Mouse (Mus musculus): ENCODE data around the gene Etv2. TPM values are rescaled to one million over a fixed set of nuclear protein-coding genes. Genes with fewer than 3 reads are reported as not detected.

Etv2 gene
- polyA plus RNA-seq, 1 experiment from 2014 or later = 0.13 TPM

DNA sequence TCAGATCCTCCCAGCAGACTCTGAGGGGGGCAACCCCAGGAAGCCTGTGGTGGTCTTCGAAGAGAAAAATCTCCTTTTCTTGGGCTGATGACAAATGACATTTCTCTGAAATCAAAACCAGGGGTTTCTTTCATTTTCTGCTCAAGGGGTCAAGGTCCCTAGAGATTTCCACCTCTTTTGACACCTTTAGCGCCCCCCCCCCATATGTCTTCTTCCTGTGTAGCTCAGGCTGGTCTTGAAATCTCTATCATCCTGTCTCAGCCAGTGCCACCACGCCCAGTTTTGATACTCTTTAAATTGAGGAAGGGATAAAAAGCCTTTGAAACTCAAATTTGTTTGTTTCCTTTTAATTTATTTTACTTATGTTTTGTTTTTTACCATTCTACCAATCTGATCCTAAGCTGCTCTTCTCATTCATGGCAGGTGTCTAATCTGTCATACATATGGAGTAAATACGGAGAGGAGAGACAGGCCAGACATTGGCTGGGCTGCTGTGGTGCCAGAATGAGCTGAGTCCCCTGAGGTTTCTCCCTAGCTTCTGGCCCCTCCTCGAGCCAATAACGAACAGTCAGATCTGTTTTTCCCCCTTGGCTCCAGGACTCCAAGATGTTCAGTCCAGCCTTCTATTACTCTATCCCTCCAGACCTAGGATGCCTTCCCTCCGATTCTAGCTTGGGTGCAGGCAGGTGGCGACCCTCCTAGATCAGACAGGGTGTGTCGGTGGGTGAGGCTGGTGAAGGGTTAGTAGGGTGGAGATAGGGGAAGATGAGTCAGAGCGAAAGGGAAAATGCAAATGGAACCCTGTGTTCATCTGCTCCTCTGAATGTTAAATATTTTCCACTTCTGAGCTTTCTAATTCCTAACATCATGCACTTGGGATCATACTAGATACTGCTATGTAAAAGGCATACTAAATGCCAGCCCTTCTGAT is 41.8 kb downstream of the Etv2 start:
- Histone ChIP-seq H3K27ac (ENCODE audit: low read length) (no peak overlapping the region), H3K4me3 (replicated peaks; ENCODE audit: low read length) (no peak overlapping the region), H3K36me3 (ENCODE audit: control insufficient read depth, insufficient read depth, low read length) (no peaks in the 10 kb centered on the region), H3K4me2 (ENCODE audit: low read depth, low read length) (no peak overlapping the region), H3K9me3 (replicated peaks; ENCODE audit: control insufficient read depth, low read length) (no peaks in the 10 kb centered on the region), H3K9ac (ENCODE audit: low read length) (no peak overlapping the region), H3K4me1 (ENCODE audit: control insufficient read depth, insufficient read depth, low read length) (peaks cover 4% of the 10 kb centered on the region; the same call in 1 of the 2 replicates), H3K27me3 (ENCODE audit: control insufficient read depth, insufficient read depth, low read length) (no peaks in the 10 kb centered on the region)
- no peak for ATAC-seq (ENCODE audit: insufficient read depth, low FRiP score)
- WGBS = 67% methylated on average over 10 of the region's 10 CpGs

DNA sequence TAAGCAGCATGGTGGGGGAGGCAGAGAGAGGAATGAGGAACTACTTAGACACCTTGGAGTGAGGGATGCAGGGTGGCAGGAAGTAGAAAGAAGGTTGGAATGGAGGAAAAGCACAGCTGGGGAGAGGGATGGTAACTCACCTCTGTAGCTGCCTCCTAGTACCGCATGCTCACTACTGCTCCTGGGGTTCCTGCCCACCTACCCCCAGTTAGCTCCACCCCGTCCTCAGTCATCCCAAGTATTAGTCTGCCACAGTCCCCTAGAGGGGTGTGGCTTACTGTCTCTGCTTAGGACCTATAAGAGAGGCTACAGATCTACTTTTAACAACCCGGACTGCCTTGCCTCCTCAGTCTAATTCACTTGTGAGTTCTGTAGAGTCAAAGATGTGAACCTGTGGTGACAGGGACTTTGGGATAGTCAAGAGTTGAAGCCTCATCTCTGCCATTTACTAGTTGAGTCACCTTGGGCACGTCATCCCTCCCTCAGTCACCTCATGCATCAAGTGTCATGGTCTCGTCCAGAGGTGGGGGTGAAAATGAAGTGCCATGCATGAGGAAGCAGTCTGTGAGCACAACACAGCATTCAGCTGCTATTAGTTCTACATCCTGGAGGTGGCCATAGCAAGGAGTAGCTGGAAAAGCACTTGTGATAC is 42.8 kb downstream of the Etv2 start:
- Histone ChIP-seq H3K36me3 (ENCODE audit: control insufficient read depth, insufficient read depth, low read length) (no peaks in the 10 kb centered on the region), H3K9me3 (replicated peaks; ENCODE audit: control insufficient read depth, low read length) (no peaks in the 10 kb centered on the region), H3K9ac (ENCODE audit: low read length) (no peak overlapping the region), H3K27me3 (ENCODE audit: control insufficient read depth, insufficient read depth, low read length) (no peaks in the 10 kb centered on the region), H3K4me2 (ENCODE audit: low read depth, low read length) (no peak overlapping the region), H3K4me3 (replicated peaks; ENCODE audit: low read length) (no peak overlapping the region), H3K4me1 (ENCODE audit: control insufficient read depth, insufficient read depth, low read length) (peaks cover 4% of the 10 kb centered on the region; the same call in 1 of the 2 replicates), H3K27ac (ENCODE audit: low read length) (no peak overlapping the region)
- ATAC-seq (ENCODE audit: insufficient read depth, low FRiP score) = no peak
- WGBS = 46% methylated on average over 5 of the region's 5 CpGs

GRCm38 (mm10) chr7:30591605-30591951 is 44.1 kb downstream of the Etv2 start:
- H3K4me2 ChIP-seq (ENCODE audit: low read depth, low read length) = no peak overlapping the region
- 72% methylated on average over 4 of the region's 4 CpGs for WGBS
- H3K4me3 ChIP-seq (replicated peaks; ENCODE audit: low read length) = no peak overlapping the region
- H3K27me3 ChIP-seq (ENCODE audit: control insufficient read depth, insufficient read depth, low read length) = no peaks in the 10 kb centered on the region
- no peak for ATAC-seq (ENCODE audit: insufficient read depth, low FRiP score)
- no peaks in the 10 kb centered on the region for H3K9me3 ChIP-seq (replicated peaks; ENCODE audit: control insufficient read depth, low read length)
- H3K36me3 ChIP-seq (ENCODE audit: control insufficient read depth, insufficient read depth, low read length) = no peaks in the 10 kb centered on the region
- H3K9ac ChIP-seq (ENCODE audit: low read length) = no peak overlapping the region
- H3K4me1 ChIP-seq (ENCODE audit: control insufficient read depth, insufficient read depth, low read length) = peaks cover 15% of the 10 kb centered on the region
- H3K27ac ChIP-seq (ENCODE audit: low read length) = no peak overlapping the region

- Histone ChIP-seq H3K4me1 (ENCODE audit: control insufficient read depth, insufficient read depth, low read length) (peaks cover 15% of the 10 kb centered on the region), H3K27ac (ENCODE audit: low read length) (no peak overlapping the region), H3K9ac (ENCODE audit: low read length) (no peak overlapping the region), H3K36me3 (ENCODE audit: control insufficient read depth, insufficient read depth, low read length) (0 out of 2 replicates have a peak, but pooled peaks cover 4% of the 10 kb centered on the region), H3K27me3 (ENCODE audit: control insufficient read depth, insufficient read depth, low read length) (no peaks in the 10 kb centered on the region), H3K9me3 (replicated peaks; ENCODE audit: control insufficient read depth, low read length) (no peaks in the 10 kb centered on the region), H3K4me2 (ENCODE audit: low read depth, low read length) (no peak overlapping the region), H3K4me3 (replicated peaks; ENCODE audit: low read length) (no peak overlapping the region)
- ATAC-seq (ENCODE audit: insufficient read depth, low FRiP score) = no peak
- 83% methylated on average over 9 of the region's 9 CpGs for WGBS
Observed at GRCm38 (mm10) chr7:30590927-30591604, 44.6 kb downstream of the Etv2 start.

- 24% methylated on average over 40 of the region's 40 CpGs for WGBS
- Histone ChIP-seq H3K27me3 (ENCODE audit: control insufficient read depth, insufficient read depth, low read length) (no peaks in the 10 kb centered on the region), H3K4me2 (ENCODE audit: low read depth, low read length) (peak overlapping the region; percentile 76), H3K36me3 (ENCODE audit: control insufficient read depth, insufficient read depth, low read length) (peaks cover 18% of the 10 kb centered on the region), H3K4me3 (replicated peaks; ENCODE audit: low read length) (peak overlapping the region; percentile 100), H3K9ac (ENCODE audit: low read length) (peak overlapping the region; percentile 100), H3K27ac (ENCODE audit: low read length) (peak overlapping the region; percentile 95), H3K9me3 (replicated peaks; ENCODE audit: control insufficient read depth, low read length) (no peaks in the 10 kb centered on the region), H3K4me1 (ENCODE audit: control insufficient read depth, insufficient read depth, low read length) (peaks cover 15% of the 10 kb centered on the region)
- peak; percentile 58 for ATAC-seq (ENCODE audit: insufficient read depth, low FRiP score)
Observed at GRCm38 (mm10) chr7:30589435-30590301, 46.0 kb downstream of the Etv2 start.

DNA sequence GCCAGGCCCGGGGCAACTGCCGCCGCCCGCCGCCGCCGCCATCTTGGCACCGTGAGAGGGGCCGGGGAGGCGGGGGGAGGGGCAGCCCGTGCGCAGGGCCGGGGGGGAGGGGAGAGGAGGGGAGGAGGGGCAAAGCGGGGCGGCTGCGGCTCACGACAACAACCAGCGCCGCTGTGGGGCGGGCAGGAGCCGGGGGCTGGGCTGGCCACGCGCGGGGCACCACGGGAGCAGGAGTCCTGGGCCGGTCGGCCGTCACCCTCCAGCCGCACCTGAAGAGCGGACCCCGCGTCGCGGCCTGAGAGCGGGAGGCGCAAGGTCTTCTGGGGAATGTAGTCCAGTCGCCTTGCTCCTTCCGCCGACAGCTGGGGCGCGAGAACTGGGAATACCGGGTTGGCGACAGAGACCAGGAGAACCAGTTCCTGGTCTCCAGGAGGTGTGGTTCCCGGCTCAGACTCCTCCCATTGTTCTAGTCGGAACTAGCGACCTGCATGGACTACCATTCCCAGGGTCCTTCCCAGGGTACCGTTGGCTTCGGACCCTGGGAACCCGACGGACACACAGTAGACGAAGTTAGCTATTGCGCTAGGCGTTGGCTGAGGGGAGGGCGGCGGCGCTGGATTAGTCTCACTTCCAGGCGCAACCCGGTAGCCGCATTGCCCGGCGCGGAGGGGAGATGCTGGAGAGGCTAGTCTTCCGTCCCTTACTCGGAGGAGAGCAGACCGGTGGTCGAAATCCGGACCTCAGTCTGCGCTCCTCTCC is 46.8 kb downstream of the Etv2 start, which contains the start of gene Kmt2b:
Kmt2b (minus strand) TSS at position 51 of the 759 bp plus-strand sequence.
- H3K36me3 ChIP-seq (ENCODE audit: control insufficient read depth, insufficient read depth, low read length) = peaks cover 25% of the 10 kb centered on the region
- peak within 1 kb of the TSS; percentile 95 for H3K27ac ChIP-seq (ENCODE audit: low read length)
- 0% methylated on average over 61 of the region's 68 CpGs for WGBS
- H3K4me3 ChIP-seq (replicated peaks; ENCODE audit: low read length) = peak within 1 kb of the TSS; percentile 100
- peaks cover 15% of the 10 kb centered on the region for H3K4me1 ChIP-seq (ENCODE audit: control insufficient read depth, insufficient read depth, low read length)
- H3K9me3 ChIP-seq (replicated peaks; ENCODE audit: control insufficient read depth, low read length) = no peaks in the 10 kb centered on the region
- peak within 1 kb of the TSS; percentile 100 for H3K9ac ChIP-seq (ENCODE audit: low read length)
- peak within 1 kb of the TSS; percentile 89 for H3K4me2 ChIP-seq (ENCODE audit: low read depth, low read length)
- peak; percentile 96 for ATAC-seq (ENCODE audit: insufficient read depth, low FRiP score)
- H3K27me3 ChIP-seq (ENCODE audit: control insufficient read depth, insufficient read depth, low read length) = no peaks in the 10 kb centered on the region

GRCm38 (mm10) chr7:30587842-30588667 is 47.6 kb downstream of the Etv2 start:
- Histone ChIP-seq H3K4me1 (ENCODE audit: control insufficient read depth, insufficient read depth, low read length) (peaks cover 15% of the 10 kb centered on the region), H3K9me3 (replicated peaks; ENCODE audit: control insufficient read depth, low read length) (no peaks in the 10 kb centered on the region), H3K9ac (ENCODE audit: low read length) (peak overlapping the region; percentile 100), H3K36me3 (ENCODE audit: control insufficient read depth, insufficient read depth, low read length) (peaks cover 33% of the 10 kb centered on the region), H3K4me2 (ENCODE audit: low read depth, low read length) (peak overlapping the region; percentile 89), H3K27ac (ENCODE audit: low read length) (peak overlapping the region; percentile 95), H3K4me3 (replicated peaks; ENCODE audit: low read length) (peak overlapping the region; percentile 100), H3K27me3 (ENCODE audit: control insufficient read depth, insufficient read depth, low read length) (no peaks in the 10 kb centered on the region)
- ATAC-seq (ENCODE audit: insufficient read depth, low FRiP score) = peak; percentile 6; the same call in 1 of the 2 replicates
- under 1% methylated on average over 47 of the region's 67 CpGs for WGBS
